Mouse (Mus musculus): ENCODE results near the gene Lca5l. TPM values are rescaled to one million over a fixed set of nuclear protein-coding genes. Genes with fewer than 3 reads are reported as not detected.

Gene Lca5l
- polyA plus RNA-seq (2012; rRNA removed) (0.03 and 0.04 TPM in 2 replicates), polyA plus RNA-seq (2014; fragmentation: Nextera tagmentation; extraction: Ambion mirVana) (not detected in 2 replicates)

DNA sequence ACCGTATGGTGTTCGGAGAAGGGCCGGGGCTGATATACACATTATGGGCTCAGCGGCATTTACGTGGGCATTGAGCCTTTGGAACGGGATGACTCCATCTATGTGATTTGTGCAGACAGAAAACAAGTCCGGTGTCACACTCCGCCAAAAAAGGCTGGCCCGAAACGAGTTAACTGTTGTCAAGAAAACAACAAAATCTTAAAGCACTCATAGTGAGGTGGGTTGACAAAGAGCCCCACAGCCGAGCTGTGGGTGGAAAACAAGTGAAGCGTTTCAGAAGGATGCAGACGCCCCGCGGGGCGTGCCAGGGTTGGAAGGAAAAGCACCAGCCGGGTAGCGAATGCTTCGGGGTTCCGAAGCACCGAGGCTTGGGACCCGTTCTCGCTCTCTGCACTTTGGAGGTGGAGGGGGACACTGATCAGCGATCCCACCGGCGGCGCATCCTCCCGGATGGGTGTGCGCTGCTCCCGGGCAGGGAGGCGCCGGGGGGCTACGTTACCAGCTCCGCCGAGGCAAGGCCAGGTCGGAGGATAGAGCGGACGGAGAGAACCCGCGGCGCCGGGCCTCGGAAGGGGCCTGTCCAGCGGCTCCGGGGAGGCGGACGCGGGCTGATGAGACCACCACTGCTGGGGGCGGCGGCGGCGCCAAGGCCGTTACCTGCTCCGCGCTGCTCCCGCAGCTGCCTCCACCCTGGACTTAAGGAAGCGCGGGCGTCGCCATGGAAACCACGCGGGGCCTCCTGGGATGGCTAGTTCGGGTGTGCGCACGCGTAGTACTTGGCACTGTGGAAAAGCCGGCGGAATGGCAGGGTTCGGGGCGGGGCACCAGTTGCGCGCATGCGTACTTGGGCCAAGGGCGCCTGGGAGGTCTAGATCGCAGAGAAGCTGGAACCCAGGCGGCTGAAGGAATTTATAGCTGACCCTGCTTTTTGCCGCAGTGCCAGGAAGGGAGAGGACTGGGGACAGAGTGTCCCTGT lies at the start of gene Lca5l:
Lca5l (minus strand) TSS at position 741 of the 976 bp plus-strand sequence.
- ATAC-seq (ENCODE audit: insufficient read depth) (peak; percentile 97), DNase-seq (ENCODE audit: low read depth in 3 of 3, low spot score in 3 of 3) (peak; percentile 89)
- H3K27me3 ChIP-seq (ENCODE audit: control insufficient read depth, insufficient read depth, low read length), result peaks cover 11% of the 10 kb centered on the region
- H3K4me1 ChIP-seq (replicated peaks; ENCODE audit: control insufficient read depth in 2 of 2, insufficient read depth in 2 of 2, low read length in 1 of 2), result no peaks in the 10 kb centered on the region
- peak within 1 kb of the TSS; percentile 97 for H3K4me2 ChIP-seq (ENCODE audit: low read depth)
- 2% methylated on average over 74 of the region's 77 CpGs for WGBS (ENCODE audit: insufficient replicate concordance)
- H3K27ac ChIP-seq, result no peak within 1 kb of the TSS
- no peaks in the 10 kb centered on the region for H3K9me3 ChIP-seq (ENCODE audit: control insufficient read depth, low read length)
- no peaks in the 10 kb centered on the region for H3K36me3 ChIP-seq (replicated peaks; ENCODE audit: control insufficient read depth, insufficient read depth, low read depth)
- no peak for TF ChIP-seq CTCF (IDR thresholded peaks at IDR 0.05; ENCODE audit: low read depth)
- TF ChIP-seq EP300 (IDR thresholded peaks at IDR 0.05; ENCODE audit: low read depth), result no peak
- peak within 1 kb of the TSS; percentile 56 to 80 for H3K4me3 ChIP-seq (ENCODE audit: insufficient read depth in 1 of 2, low read depth in 2 of 2, low read length in 2 of 2)
- H3K9ac ChIP-seq (replicated peaks), result peak within 1 kb of the TSS; percentile 48

DNA sequence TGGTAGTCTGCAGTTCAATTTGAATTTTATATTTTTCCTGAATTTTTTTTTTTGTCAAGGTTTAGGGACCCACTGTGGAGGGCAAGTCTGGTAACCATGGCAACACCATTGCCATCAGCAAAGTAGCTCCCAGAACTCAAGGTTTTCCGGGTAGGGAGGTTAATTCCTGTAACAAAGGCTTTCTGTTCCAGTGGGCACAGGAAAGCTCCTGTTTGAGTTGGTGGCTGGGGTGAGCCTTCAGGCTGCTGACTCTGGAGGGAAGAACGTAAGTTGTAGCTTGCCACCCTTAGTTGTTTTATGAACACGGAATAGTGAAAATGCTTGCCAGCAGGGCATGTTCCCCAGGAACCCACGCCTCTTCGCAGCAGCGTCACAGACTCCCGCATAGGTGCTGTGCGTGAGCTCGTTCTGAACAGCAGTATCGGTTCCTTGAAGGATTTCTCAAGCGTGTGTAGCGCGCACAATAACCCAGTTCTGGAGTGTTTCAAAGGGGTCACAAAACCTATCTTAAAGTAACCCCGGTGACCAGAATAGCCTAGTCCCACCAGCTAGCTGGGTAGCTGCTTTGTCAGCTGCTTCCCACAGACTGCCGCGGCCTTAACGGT lies 43.4 kb upstream of the Lca5l start, which contains the start of gene B3galt5:
B3galt5 (plus strand) TSS at position 436 of the 605 bp plus-strand sequence.
- WGBS (ENCODE audit: insufficient replicate concordance), result 74% methylated on average over 17 of the region's 17 CpGs
- Histone ChIP-seq H3K9me3 (ENCODE audit: control insufficient read depth, low read length) (no peaks in the 10 kb centered on the region), H3K36me3 (replicated peaks; ENCODE audit: control insufficient read depth, insufficient read depth, low read depth) (no peaks in the 10 kb centered on the region), H3K4me1 (replicated peaks; ENCODE audit: control insufficient read depth in 2 of 2, insufficient read depth in 2 of 2, low read length in 1 of 2) (no peaks in the 10 kb centered on the region), H3K27me3 (ENCODE audit: control insufficient read depth, insufficient read depth, low read length) (no peaks in the 10 kb centered on the region), H3K4me2 (ENCODE audit: low read depth) (no peak within 1 kb of the TSS), H3K4me3 (ENCODE audit: insufficient read depth in 1 of 2, low read depth in 2 of 2, low read length in 2 of 2) (no peak within 1 kb of the TSS), H3K9ac (replicated peaks) (no peak within 1 kb of the TSS), H3K27ac (no peak within 1 kb of the TSS)
- no peak for ATAC-seq (ENCODE audit: insufficient read depth)
- no peak for DNase-seq (ENCODE audit: low read depth in 3 of 3, low spot score in 3 of 3)
- TF ChIP-seq CTCF (IDR thresholded peaks at IDR 0.05; ENCODE audit: low read depth) (no peak), EP300 (IDR thresholded peaks at IDR 0.05; ENCODE audit: low read depth) (no peak)

DNA sequence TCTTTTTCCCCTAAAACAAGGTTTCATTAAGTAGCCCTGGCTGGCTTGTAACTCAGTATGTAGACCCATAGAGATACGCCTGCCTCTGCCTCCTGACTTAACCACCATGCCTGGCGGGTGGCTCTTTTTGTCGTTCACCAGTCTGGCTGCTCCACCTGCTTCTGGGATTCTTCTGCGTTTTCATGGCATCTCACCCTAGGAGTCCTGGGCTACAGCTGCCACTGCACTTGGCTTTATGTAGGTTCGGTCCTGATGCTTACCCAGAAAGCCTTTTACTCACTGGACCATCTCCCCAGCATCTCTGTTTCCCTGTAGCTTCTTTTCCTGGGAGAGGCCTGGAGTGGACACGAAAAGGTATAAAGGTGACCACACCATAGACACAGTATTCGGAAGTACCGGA lies 41.9 kb upstream of the Lca5l start:
- WGBS (ENCODE audit: insufficient replicate concordance), result 68% methylated on average over 8 of the region's 8 CpGs

DNA sequence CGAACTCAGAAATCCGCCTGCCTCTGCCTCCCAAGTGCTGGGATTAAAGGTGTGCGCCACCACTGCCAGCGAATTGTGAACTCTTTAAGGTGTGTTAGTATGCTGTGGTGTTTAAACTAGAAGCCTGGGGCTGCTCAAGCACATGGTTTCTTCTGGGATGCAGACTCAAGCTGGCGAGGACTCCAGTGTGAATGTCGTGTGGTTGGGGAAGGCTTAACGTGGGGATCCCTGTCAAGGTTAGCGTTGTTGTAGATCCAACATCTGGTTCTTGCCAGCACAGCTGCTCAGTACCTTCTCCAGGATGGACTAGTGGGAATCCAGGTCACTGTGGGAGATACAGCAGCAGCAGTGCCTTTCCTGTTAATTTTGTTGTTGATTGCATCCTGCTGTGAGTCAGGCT lies 39.9 kb upstream of the Lca5l start:
- DNase-seq (ENCODE audit: low read depth in 3 of 3, low spot score in 3 of 3), result no peak
- 63% methylated on average over 8 of the region's 8 CpGs for WGBS (ENCODE audit: insufficient replicate concordance)
- Histone ChIP-seq H3K4me3 (ENCODE audit: insufficient read depth in 1 of 2, low read depth in 2 of 2, low read length in 2 of 2) (no peak overlapping the region), H3K27ac (no peak overlapping the region), H3K9me3 (ENCODE audit: control insufficient read depth, low read length) (no peaks in the 10 kb centered on the region), H3K4me1 (replicated peaks; ENCODE audit: control insufficient read depth in 2 of 2, insufficient read depth in 2 of 2, low read length in 1 of 2) (no peaks in the 10 kb centered on the region), H3K27me3 (ENCODE audit: control insufficient read depth, insufficient read depth, low read length) (no peaks in the 10 kb centered on the region), H3K36me3 (replicated peaks; ENCODE audit: control insufficient read depth, insufficient read depth, low read depth) (no peaks in the 10 kb centered on the region), H3K4me2 (ENCODE audit: low read depth) (no peak overlapping the region), H3K9ac (replicated peaks) (no peak overlapping the region)
- TF ChIP-seq EP300 (IDR thresholded peaks at IDR 0.05; ENCODE audit: low read depth), result no peak
- TF ChIP-seq CTCF (IDR thresholded peaks at IDR 0.05; ENCODE audit: low read depth), result no peak
- ATAC-seq (ENCODE audit: insufficient read depth), result no peak

More for the DNA sequence above, 41.9 kb upstream of the Lca5l start:
- no peaks in the 10 kb centered on the region for H3K4me1 ChIP-seq (replicated peaks; ENCODE audit: control insufficient read depth in 2 of 2, insufficient read depth in 2 of 2, low read length in 1 of 2)
- no peak overlapping the region for H3K27ac ChIP-seq
- no peaks in the 10 kb centered on the region for H3K36me3 ChIP-seq (replicated peaks; ENCODE audit: control insufficient read depth, insufficient read depth, low read depth)
- no peaks in the 10 kb centered on the region for H3K27me3 ChIP-seq (ENCODE audit: control insufficient read depth, insufficient read depth, low read length)
- ATAC-seq (ENCODE audit: insufficient read depth) (no peak), DNase-seq (ENCODE audit: low read depth in 3 of 3, low spot score in 3 of 3) (no peak)
- TF ChIP-seq EP300 (IDR thresholded peaks at IDR 0.05; ENCODE audit: low read depth) (no peak), CTCF (IDR thresholded peaks at IDR 0.05; ENCODE audit: low read depth) (no peak)
- H3K9ac ChIP-seq (replicated peaks), result no peak overlapping the region
- no peak overlapping the region for H3K4me2 ChIP-seq (ENCODE audit: low read depth)
- no peak overlapping the region for H3K4me3 ChIP-seq (ENCODE audit: insufficient read depth in 1 of 2, low read depth in 2 of 2, low read length in 2 of 2)
- H3K9me3 ChIP-seq (ENCODE audit: control insufficient read depth, low read length), result no peaks in the 10 kb centered on the region

DNA sequence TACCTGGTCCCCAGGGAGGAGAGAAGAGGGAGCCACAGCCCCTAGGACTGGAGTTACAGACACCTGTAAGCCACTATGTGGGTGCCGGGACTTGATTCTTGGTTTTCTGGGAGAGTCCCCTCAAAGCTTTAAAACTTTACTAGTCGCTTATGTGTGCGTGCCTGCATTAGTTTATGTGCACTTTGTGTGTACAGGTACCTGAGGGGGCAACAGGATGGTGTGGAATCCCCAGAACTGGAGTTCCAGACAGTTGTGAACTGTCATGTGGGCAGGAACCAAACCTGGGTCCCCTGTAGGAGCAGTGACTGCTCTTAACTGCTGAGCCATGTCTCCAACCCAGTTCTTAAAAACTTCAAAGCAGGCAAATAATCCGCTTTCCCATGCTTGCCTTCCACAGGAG lies 39.2 kb upstream of the Lca5l start:
- Histone ChIP-seq H3K4me3 (ENCODE audit: insufficient read depth in 1 of 2, low read depth in 2 of 2, low read length in 2 of 2) (no peak overlapping the region), H3K9me3 (ENCODE audit: control insufficient read depth, low read length) (no peaks in the 10 kb centered on the region), H3K4me1 (replicated peaks; ENCODE audit: control insufficient read depth in 2 of 2, insufficient read depth in 2 of 2, low read length in 1 of 2) (no peaks in the 10 kb centered on the region), H3K27me3 (ENCODE audit: control insufficient read depth, insufficient read depth, low read length) (no peaks in the 10 kb centered on the region), H3K36me3 (replicated peaks; ENCODE audit: control insufficient read depth, insufficient read depth, low read depth) (no peaks in the 10 kb centered on the region), H3K9ac (replicated peaks) (no peak overlapping the region), H3K27ac (no peak overlapping the region), H3K4me2 (ENCODE audit: low read depth) (no peak overlapping the region)
- TF ChIP-seq EP300 (IDR thresholded peaks at IDR 0.05; ENCODE audit: low read depth) (no peak), CTCF (IDR thresholded peaks at IDR 0.05; ENCODE audit: low read depth) (no peak)
- WGBS (ENCODE audit: insufficient replicate concordance), result 77% methylated on average over 4 of the region's 4 CpGs
- no peak for DNase-seq (ENCODE audit: low read depth in 3 of 3, low spot score in 3 of 3)
- ATAC-seq (ENCODE audit: insufficient read depth), result no peak

All from liver, embryonic 14.5 days (tissue).